Mouse (Mus musculus) erythroid progenitor cell, adult 5-6 weeks (primary cell): ENCODE data around the gene Ago1. TPM values are rescaled to one million over a fixed set of nuclear protein-coding genes. Genes with fewer than 3 reads are reported as not detected.

Experiments
- ATAC-seq: replicated peaks from 2 replicates; pipeline ENCODE4 v1.8.0; 2016; ENCODE audit warnings: moderate number of reproducible peaks, mild to moderate bottlenecking, moderate TSS enrichment, inconsistent platforms; ENCODE audit not compliant: poor library complexity, low FRiP score, severe bottlenecking
- total RNA-seq, 2 experiments: library from RNA; stranded (forward) in 1 of 2; stranded (reverse) in 1 of 2; fragments of 150-400 nt in 1 of 2; fragments of 186-747, 209-891 nt in 1 of 2; gene quantifications; 2 replicates each; pipeline versions ENCODE4 v1.2.3 to v1.2.4; 2015 to 2017; ENCODE audit warnings: low replicate concordance in 2 of 2

Gene Ago1
- total RNA-seq, 2 experiments from 2014 or later: 1.8 to 4.2 TPM

- peak; percentile 99 for ATAC-seq
These were observed 38.9 kb downstream of the Ago1 start, which contains the start of gene Ago3 for GRCm38 (mm10) chr4:126429347-126430079. Gene Ago3 (minus strand): TSS chr4:126429556.

- ATAC-seq: peak; percentile 27; the same call in 1 of the 2 replicates
These were observed 39.6 kb downstream of the Ago1 start for GRCm38 (mm10) chr4:126428682-126429346.

- ATAC-seq: no peak
These were observed 44.5 kb downstream of the Ago1 start for GRCm38 (mm10) chr4:126423866-126424265.

- ATAC-seq: no peak
These were observed 52.7 kb downstream of the Ago1 start for GRCm38 (mm10) chr4:126415707-126416106.

GRCm38 (mm10) chr4:126412526-126412925 lies 55.9 kb downstream of the Ago1 start:
- no peak for ATAC-seq

Other genes starting within 250 kb of the Ago1 start
- 6.7 and 12.3 TPM in 2 replicates for gene Map7d1, start 212.2 kb downstream of the Ago1 start, total RNA-seq (2015; ENCODE audit: low replicate concordance)
- gene Map7d1, start 212.2 kb downstream of the Ago1 start, total RNA-seq (2017; ENCODE audit: low replicate concordance): 6.3 and 8.2 TPM in 2 replicates
- 10.9 and 22.3 TPM in 2 replicates for gene Trappc3, start 206.3 kb downstream of the Ago1 start, total RNA-seq (2015; ENCODE audit: low replicate concordance)
- gene Trappc3, start 206.3 kb downstream of the Ago1 start, total RNA-seq (2017; ENCODE audit: low replicate concordance): 9.2 and 10.8 TPM in 2 replicates
- gene Col8a2, start 181.8 kb downstream of the Ago1 start, total RNA-seq (2015; ENCODE audit: low replicate concordance): not detected in 2 replicates
- gene Col8a2, start 181.8 kb downstream of the Ago1 start, total RNA-seq (2017; ENCODE audit: low replicate concordance): 0.39 TPM in 1 of 2 replicates, not detected in the other
- 2.2 TPM in 1 of 2 replicates, not detected in the other for gene Adprhl2, start 146.9 kb downstream of the Ago1 start, total RNA-seq (2015; ENCODE audit: low replicate concordance)
- gene Adprhl2, start 146.9 kb downstream of the Ago1 start, total RNA-seq (2017; ENCODE audit: low replicate concordance): 4.7 and 5.5 TPM in 2 replicates
- gene Tekt2, start 142.9 kb downstream of the Ago1 start, total RNA-seq (2015; ENCODE audit: low replicate concordance): not detected in 2 replicates
- not detected in 2 replicates for gene Tekt2, start 142.9 kb downstream of the Ago1 start, total RNA-seq (2017; ENCODE audit: low replicate concordance)
- gene Ago3, start 39.0 kb downstream of the Ago1 start, total RNA-seq (2015; ENCODE audit: low replicate concordance): 3.4 and 13.7 TPM in 2 replicates
- gene Ago3, start 39.0 kb downstream of the Ago1 start, total RNA-seq (2017; ENCODE audit: low replicate concordance): 2.3 and 5.0 TPM in 2 replicates
- gene Ago4, start 64.9 kb upstream of the Ago1 start, total RNA-seq (2015; ENCODE audit: low replicate concordance): 0.84 TPM in 1 of 2 replicates, not detected in the other
- 0.45 and 0.90 TPM in 2 replicates for gene Ago4, start 64.9 kb upstream of the Ago1 start, total RNA-seq (2017; ENCODE audit: low replicate concordance)
- gene Clspn, start 88.4 kb upstream of the Ago1 start, total RNA-seq (2015; ENCODE audit: low replicate concordance): 76.3 and 172 TPM in 2 replicates
- gene Clspn, start 88.4 kb upstream of the Ago1 start, total RNA-seq (2017; ENCODE audit: low replicate concordance): 304 and 354 TPM in 2 replicates
- gene 5730409E04Rik, start 141.2 kb upstream of the Ago1 start, total RNA-seq (2015; ENCODE audit: low replicate concordance): not detected in 2 replicates
- gene 5730409E04Rik, start 141.2 kb upstream of the Ago1 start, total RNA-seq (2017; ENCODE audit: low replicate concordance): 0.39 TPM in 1 of 2 replicates, not detected in the other
- 78.2 and 88.0 TPM in 2 replicates for gene Psmb2, start 209.0 kb upstream of the Ago1 start, total RNA-seq (2015; ENCODE audit: low replicate concordance)
- 11.7 and 47.1 TPM in 2 replicates for gene Psmb2, start 209.0 kb upstream of the Ago1 start, total RNA-seq (2017; ENCODE audit: low replicate concordance)